Mouse (Mus musculus): ENCODE results near the gene Tmem92. TPM values are rescaled to one million over a fixed set of nuclear protein-coding genes. Genes with fewer than 3 reads are reported as not detected.
A peak's percentile ranks its signal among the peaks of the same experiment; 100 is the strongest.
"Not testable (repeated sequence)": the region's sequence is repeated elsewhere in the genome, so short reads cannot be mapped to it uniquely, and the experiment has no call there.

Tmem92 gene
- polyA plus RNA-seq (2015; fragmentation: Nextera tagmentation; extraction: Ambion mirVana) = not detected in 2 replicates

GRCm38 (mm10) chr11:94782603-94783002 is at the start of gene Tmem92:
Tmem92 (minus strand) TSS chr11:94782703.
- H3K4me2 ChIP-seq = no peak within 1 kb of the TSS
- no peak for ATAC-seq (ENCODE audit: borderline replicate concordance, extremely low read depth, low FRiP score, low TSS enrichment)

DNA sequence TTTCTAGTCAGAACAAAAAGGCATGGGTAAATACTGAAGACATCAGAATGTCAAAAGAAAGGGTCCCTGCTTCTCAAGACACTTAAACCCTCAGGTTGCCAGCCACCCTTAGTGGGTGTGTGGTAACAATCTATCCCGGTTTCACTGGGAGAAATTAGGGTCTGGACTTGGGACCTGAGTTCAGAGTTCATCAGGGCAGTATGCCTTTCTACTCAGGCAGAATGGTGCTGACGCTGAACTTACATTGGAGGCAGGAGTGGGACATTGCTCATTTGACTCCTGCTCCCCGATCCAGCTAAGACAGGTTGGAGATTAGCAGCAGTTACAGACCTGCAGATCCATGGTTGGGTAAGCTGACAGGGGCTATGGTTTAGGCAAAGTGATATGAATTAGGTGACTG is 46.5 kb upstream of the Tmem92 start:
- no peaks in the 10 kb centered on the region for H3K27me3 ChIP-seq
- 56% methylated on average over 3 of the region's 3 CpGs for WGBS
- ATAC-seq (ENCODE audit: borderline replicate concordance, extremely low read depth, low FRiP score, low TSS enrichment) = no peak

More at GRCm38 (mm10) chr11:94782603-94783002, at the start of gene Tmem92:
- H3K9ac ChIP-seq = no peak within 1 kb of the TSS
- H3K27ac ChIP-seq = no peak within 1 kb of the TSS
- H3K36me3 ChIP-seq = no peaks in the 10 kb centered on the region
- no peaks in the 10 kb centered on the region for H3K9me3 ChIP-seq
- H3K27me3 ChIP-seq = no peaks in the 10 kb centered on the region
- H3K4me1 ChIP-seq = no peaks in the 10 kb centered on the region
- no peak within 1 kb of the TSS for H3K4me3 ChIP-seq

DNA sequence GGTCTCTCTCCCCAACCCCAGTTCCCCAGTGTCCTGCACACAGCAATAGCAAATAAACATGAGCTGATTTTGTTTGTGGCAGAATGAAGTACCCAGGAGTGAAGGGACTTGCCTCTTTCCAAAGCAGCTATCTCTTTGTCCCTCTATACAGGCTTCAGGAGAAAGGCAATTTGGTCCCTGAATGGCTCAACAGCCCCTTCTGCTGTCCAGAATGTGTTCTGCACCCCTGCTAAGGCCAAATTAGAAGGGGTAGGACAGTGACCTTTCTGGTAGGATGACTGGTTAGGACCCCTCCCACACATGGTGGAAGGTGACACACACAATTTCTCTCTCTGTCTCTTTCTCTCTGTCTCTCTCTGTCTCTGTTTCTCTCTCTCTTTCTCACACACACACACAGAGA is 36.9 kb upstream of the Tmem92 start:
- H3K27me3 ChIP-seq; H3K4me2 ChIP-seq; ATAC-seq (ENCODE audit: borderline replicate concordance, extremely low read depth, low FRiP score, low TSS enrichment); H3K9me3 ChIP-seq; H3K9ac ChIP-seq; H3K36me3 ChIP-seq; H3K4me1 ChIP-seq; H3K4me3 ChIP-seq; H3K27ac ChIP-seq: not testable (repeated sequence)

More for the DNA sequence above, 46.5 kb upstream of the Tmem92 start:
- H3K4me2 ChIP-seq = no peak overlapping the region
- H3K9me3 ChIP-seq = no peaks in the 10 kb centered on the region
- no peak overlapping the region for H3K9ac ChIP-seq
- no peak overlapping the region for H3K4me3 ChIP-seq
- no peaks in the 10 kb centered on the region for H3K36me3 ChIP-seq
- no peak overlapping the region for H3K27ac ChIP-seq
- no peaks in the 10 kb centered on the region for H3K4me1 ChIP-seq

DNA sequence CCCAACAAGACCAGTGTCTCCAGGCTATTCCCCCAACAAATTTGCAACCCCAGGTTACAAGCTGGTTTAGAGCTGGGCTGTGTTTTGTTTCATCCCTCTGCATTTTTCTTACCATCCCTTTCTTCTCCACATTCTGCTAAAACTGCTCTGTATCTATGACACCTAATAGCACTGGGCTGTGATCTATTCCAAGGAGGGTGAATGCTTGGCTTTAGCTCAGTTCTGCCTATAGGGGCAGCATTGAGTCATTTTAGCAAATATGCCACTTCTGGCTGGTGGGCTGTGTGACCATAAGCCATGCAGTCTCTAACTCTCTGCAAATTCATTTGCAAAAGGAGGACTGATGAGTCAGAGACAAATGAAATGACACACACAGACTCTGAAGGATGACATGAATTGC is 36.4 kb upstream of the Tmem92 start:
- not testable (repeated sequence) for H3K27ac ChIP-seq; H3K4me1 ChIP-seq; H3K9me3 ChIP-seq; H3K4me3 ChIP-seq; H3K36me3 ChIP-seq; H3K4me2 ChIP-seq; ATAC-seq (ENCODE audit: borderline replicate concordance, extremely low read depth, low FRiP score, low TSS enrichment); H3K9ac ChIP-seq; H3K27me3 ChIP-seq

- not testable (repeated sequence) for H3K4me3 ChIP-seq; H3K36me3 ChIP-seq; H3K4me2 ChIP-seq; H3K9ac ChIP-seq; H3K4me1 ChIP-seq; H3K9me3 ChIP-seq; H3K27me3 ChIP-seq; ATAC-seq (ENCODE audit: borderline replicate concordance, extremely low read depth, low FRiP score, low TSS enrichment); H3K27ac ChIP-seq
- 39% methylated on average over 3 of the region's 3 CpGs for WGBS
These were observed 29.0 kb upstream of the Tmem92 start for GRCm38 (mm10) chr11:94811537-94811936.

DNA sequence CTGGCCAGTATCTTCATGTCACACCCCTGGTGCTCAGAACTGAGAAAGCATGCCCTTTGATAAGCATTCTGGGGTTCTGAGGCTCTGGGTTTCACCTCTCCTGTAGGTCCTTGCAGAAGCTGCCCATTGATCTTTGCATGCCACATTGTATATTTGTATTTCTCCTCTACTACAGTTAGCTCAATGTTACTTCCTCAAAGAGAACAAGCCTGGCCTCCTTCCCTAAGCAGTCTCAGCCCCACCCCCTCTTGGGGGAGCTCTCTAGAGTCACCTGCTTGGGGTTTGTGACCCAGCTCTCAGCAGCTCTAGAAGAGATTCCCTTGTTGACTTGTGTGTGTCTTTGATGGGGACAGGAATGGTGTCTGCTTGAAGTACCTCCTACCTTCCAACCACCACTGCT is 9.2 kb upstream of the Tmem92 start:
- no peak overlapping the region for H3K27ac ChIP-seq
- H3K9me3 ChIP-seq = no peaks in the 10 kb centered on the region
- H3K9ac ChIP-seq = no peak overlapping the region
- no peak overlapping the region for H3K4me3 ChIP-seq
- ATAC-seq (ENCODE audit: borderline replicate concordance, extremely low read depth, low FRiP score, low TSS enrichment) = no peak
- no peaks in the 10 kb centered on the region for H3K4me1 ChIP-seq
- H3K4me2 ChIP-seq = no peak overlapping the region
- no peaks in the 10 kb centered on the region for H3K27me3 ChIP-seq
- H3K36me3 ChIP-seq = no peaks in the 10 kb centered on the region

- Histone ChIP-seq H3K4me3 (no peak overlapping the region), H3K4me2 (no peak overlapping the region), H3K9me3 (no peaks in the 10 kb centered on the region), H3K27ac (no peak overlapping the region), H3K9ac (no peak overlapping the region), H3K36me3 (no peaks in the 10 kb centered on the region), H3K4me1 (no peaks in the 10 kb centered on the region), H3K27me3 (no peaks in the 10 kb centered on the region)
- ATAC-seq (ENCODE audit: borderline replicate concordance, extremely low read depth, low FRiP score, low TSS enrichment) = 0 out of 2 replicates have a peak, but pooled peaks have one; percentile 11
- WGBS = 8% methylated on average over 2 of the region's 2 CpGs
These were observed 2.7 kb upstream of the Tmem92 start for GRCm38 (mm10) chr11:94785247-94785646.

GRCm38 (mm10) chr11:94774887-94775497 is 7.5 kb downstream of the Tmem92 start:
- H3K4me3 ChIP-seq = no peak overlapping the region
- ATAC-seq (ENCODE audit: borderline replicate concordance, extremely low read depth, low FRiP score, low TSS enrichment) = no peak
- H3K27ac ChIP-seq = no peak overlapping the region
- H3K36me3 ChIP-seq = no peaks in the 10 kb centered on the region
- H3K27me3 ChIP-seq = no peaks in the 10 kb centered on the region
- 77% methylated on average over 5 of the region's 5 CpGs for WGBS
- H3K4me1 ChIP-seq = no peaks in the 10 kb centered on the region
- no peak overlapping the region for H3K4me2 ChIP-seq
- no peaks in the 10 kb centered on the region for H3K9me3 ChIP-seq
- H3K9ac ChIP-seq = no peak overlapping the region

DNA sequence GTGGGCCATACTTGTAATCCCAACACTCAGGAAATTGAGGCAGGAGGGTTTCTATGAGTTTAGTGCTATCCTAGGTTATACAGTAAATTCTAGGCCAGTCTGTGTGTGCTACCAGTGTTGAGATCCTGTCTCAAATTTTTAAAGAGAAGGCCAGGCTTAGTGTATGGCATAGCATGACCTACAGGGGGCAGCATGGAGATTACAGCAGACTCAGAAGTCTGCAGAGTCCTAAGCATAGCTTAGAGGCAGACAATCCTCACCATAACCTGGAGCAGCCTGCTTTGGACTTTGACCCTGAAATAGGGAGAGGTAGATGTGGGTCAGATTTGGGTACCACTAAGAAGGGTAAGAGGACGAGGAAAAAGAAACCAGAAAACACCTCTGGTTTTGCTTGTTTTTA is 8.7 kb downstream of the Tmem92 start:
- Histone ChIP-seq H3K4me3 (no peak overlapping the region), H3K36me3 (no peaks in the 10 kb centered on the region), H3K4me2 (no peak overlapping the region), H3K9ac (no peak overlapping the region), H3K9me3 (no peaks in the 10 kb centered on the region), H3K27ac (no peak overlapping the region), H3K27me3 (no peaks in the 10 kb centered on the region), H3K4me1 (no peaks in the 10 kb centered on the region)
- no peak for ATAC-seq (ENCODE audit: borderline replicate concordance, extremely low read depth, low FRiP score, low TSS enrichment)
- 74% methylated on average over 1 of the region's 1 CpGs for WGBS

DNA sequence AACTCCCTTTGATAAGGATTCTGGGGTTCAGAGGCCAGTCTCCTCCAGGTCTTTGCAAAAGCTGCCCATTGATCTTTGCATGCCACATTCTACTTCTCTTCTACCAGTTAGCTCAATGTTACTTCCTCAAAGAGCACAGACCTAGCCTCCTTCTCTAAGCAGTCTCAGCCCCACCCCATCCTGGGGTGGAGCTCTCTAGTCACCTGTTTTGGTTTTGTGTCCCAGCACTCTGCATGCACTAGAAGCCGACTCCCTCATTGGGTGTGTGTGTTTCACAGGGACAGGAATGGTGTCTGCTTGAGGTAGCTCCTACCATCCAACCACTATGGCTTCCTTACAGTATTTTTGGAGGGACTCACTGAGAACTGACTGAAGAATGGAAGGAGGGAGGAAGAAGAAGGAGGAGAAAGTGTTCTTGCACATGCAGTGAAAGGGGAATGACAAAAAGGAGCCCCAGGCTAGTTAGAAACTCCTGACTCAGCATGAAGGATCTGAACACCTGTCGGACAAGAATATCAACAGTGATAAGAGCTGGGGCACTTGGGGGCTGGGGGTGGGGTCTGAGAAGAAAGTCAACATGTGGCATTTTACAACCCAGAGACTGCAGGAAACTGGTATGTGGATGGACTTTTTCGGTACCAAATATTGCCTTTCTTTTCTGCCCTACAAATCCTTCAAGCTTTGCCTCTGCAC is 10.0 kb downstream of the Tmem92 start:
- H3K4me1 ChIP-seq = no peaks in the 10 kb centered on the region
- H3K9ac ChIP-seq = no peak overlapping the region
- ATAC-seq (ENCODE audit: borderline replicate concordance, extremely low read depth, low FRiP score, low TSS enrichment) = no peak
- WGBS = 54% methylated on average over 3 of the region's 3 CpGs
- no peaks in the 10 kb centered on the region for H3K36me3 ChIP-seq
- no peak overlapping the region for H3K4me3 ChIP-seq
- H3K27me3 ChIP-seq = no peaks in the 10 kb centered on the region
- no peak overlapping the region for H3K27ac ChIP-seq
- no peaks in the 10 kb centered on the region for H3K9me3 ChIP-seq
- no peak overlapping the region for H3K4me2 ChIP-seq

DNA sequence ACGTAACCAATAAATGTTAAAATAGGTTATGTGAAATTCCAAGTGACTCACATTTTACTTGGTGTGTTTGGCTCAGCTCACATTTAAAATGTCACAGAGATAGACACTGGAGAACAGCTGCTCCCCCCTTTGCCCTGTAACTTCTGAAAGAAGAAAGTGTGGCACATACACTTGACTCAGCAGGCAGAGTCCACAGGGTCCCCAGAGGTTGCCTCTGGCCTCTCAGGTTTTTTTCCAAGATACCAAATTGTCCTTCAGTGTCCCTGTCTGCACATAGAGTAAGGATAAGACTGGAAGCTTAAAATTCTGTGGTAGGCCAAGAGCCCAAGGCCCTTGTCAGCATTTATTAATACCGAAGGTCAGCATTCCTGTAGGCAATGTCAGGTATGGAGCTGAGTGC is 15.3 kb downstream of the Tmem92 start:
- Histone ChIP-seq H3K4me2 (no peak overlapping the region), H3K27me3 (no peaks in the 10 kb centered on the region), H3K9me3 (no peaks in the 10 kb centered on the region), H3K4me3 (no peak overlapping the region), H3K4me1 (no peaks in the 10 kb centered on the region), H3K27ac (no peak overlapping the region), H3K36me3 (no peaks in the 10 kb centered on the region), H3K9ac (no peak overlapping the region)
- no peak for ATAC-seq (ENCODE audit: borderline replicate concordance, extremely low read depth, low FRiP score, low TSS enrichment)
- 96% methylated on average over 2 of the region's 2 CpGs for WGBS

DNA sequence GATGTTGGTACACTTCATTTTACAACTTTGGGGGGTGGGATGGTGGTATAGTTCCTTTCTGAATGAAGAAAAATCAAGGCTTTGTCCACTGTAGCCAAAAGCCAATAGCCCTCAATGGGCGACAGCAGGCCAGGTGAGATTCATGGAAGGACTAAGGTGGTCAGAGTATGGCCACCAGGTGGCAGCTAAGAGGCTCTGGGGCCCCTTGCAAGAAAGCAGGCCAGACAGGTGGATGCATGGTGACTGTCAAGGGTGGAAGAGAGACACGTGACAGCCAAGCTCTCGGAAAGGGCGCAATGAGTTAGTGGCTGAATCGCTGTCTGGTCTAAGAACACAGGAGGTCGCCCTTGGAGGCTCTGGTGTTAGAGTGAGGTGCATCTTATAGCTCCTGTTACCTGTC is 19.7 kb downstream of the Tmem92 start:
- 25% methylated on average over 6 of the region's 6 CpGs for WGBS

More for the DNA sequence above, 19.7 kb downstream of the Tmem92 start:
- no peaks in the 10 kb centered on the region for H3K36me3 ChIP-seq
- H3K4me2 ChIP-seq = no peak overlapping the region
- ATAC-seq (ENCODE audit: borderline replicate concordance, extremely low read depth, low FRiP score, low TSS enrichment) = no peak
- no peak overlapping the region for H3K9ac ChIP-seq
- H3K27me3 ChIP-seq = no peaks in the 10 kb centered on the region
- no peak overlapping the region for H3K27ac ChIP-seq
- no peak overlapping the region for H3K4me3 ChIP-seq
- no peaks in the 10 kb centered on the region for H3K4me1 ChIP-seq
- H3K9me3 ChIP-seq = no peaks in the 10 kb centered on the region
